Mouse (Mus musculus) heart, postnatal 25 days (tissue): ENCODE measurements around the gene Tigd2. TPM values are rescaled to one million over a fixed set of nuclear protein-coding genes. Genes with fewer than 3 reads are reported as not detected.
A peak's percentile ranks its signal among the peaks of the same experiment; 100 is the strongest.
"Not testable (repeated sequence)": the region's sequence is repeated elsewhere in the genome, so short reads cannot be mapped to it uniquely, and the experiment has no call there.

ENCODE experiments used
- DNase-seq: peaks from one replicate; pipeline ENCODE4 v3.0.0; 2022; ENCODE audit warnings: low spot score
- intact Hi-C: fragments of 180-260 bp; cut with DNase I; formaldehyde crosslinking; loops from one replicate; pipeline ENCODE4 v1.15.1; 2025
- total RNA-seq, 2 experiments: library from RNA; stranded (reverse); gene quantifications; 2 replicates each; pipeline ENCODE4 v1.2.3; 2021

Gene Tigd2
- 10 to 100 TPM; 12.0 to 12.4 TPM for total RNA-seq

GRCm38 (mm10) chr6:59208685-59209298 is at the start of gene Tigd2:
Gene Tigd2, plus strand, starts transcription at chr6:59208870.
- peak; percentile 78 for DNase-seq
- intact Hi-C loops = no loop called here

GRCm38 (mm10) chr6:59161801-59162478 is 46.7 kb upstream of the Tigd2 start:
- intact Hi-C loops = no loop called here
- no peak for DNase-seq

GRCm38 (mm10) chr6:59162887-59163286 is 45.8 kb upstream of the Tigd2 start:
- no peak for DNase-seq
- intact Hi-C loops = no loop called here

GRCm38 (mm10) chr6:59163407-59163806 is 45.3 kb upstream of the Tigd2 start:
- intact Hi-C loops = no loop called here
- DNase-seq = no peak

- intact Hi-C loops = no loop called here
- no peak for DNase-seq
These were observed 39.7 kb upstream of the Tigd2 start for GRCm38 (mm10) chr6:59168939-59169338.

GRCm38 (mm10) chr6:59171230-59171629 is 37.4 kb upstream of the Tigd2 start:
- DNase-seq = no peak
- intact Hi-C loops = no loop called here

- intact Hi-C loops = no loop called here
- no peak for DNase-seq
These were observed 34.7 kb upstream of the Tigd2 start for GRCm38 (mm10) chr6:59173940-59174339.

GRCm38 (mm10) chr6:59178051-59178450 is 30.6 kb upstream of the Tigd2 start:
- no peak for DNase-seq
- intact Hi-C loops = loop anchor here (5.0 kb wide), 1 partner anchor 216 kb away; no protein-coding TSS in a partner anchor

- intact Hi-C loops = loop anchor here (1.0 to 5.0 kb wide), 4 partner anchors 160 to 578 kb away; no protein-coding TSS in a partner anchor
- DNase-seq = no peak
These were observed 28.2 kb upstream of the Tigd2 start for GRCm38 (mm10) chr6:59180376-59180996.

GRCm38 (mm10) chr6:59185010-59185699 is 23.5 kb upstream of the Tigd2 start:
- intact Hi-C loops = no loop called here
- peak; percentile 46 for DNase-seq

- intact Hi-C loops = no loop called here
- no peak for DNase-seq
These were observed 18.7 kb upstream of the Tigd2 start for GRCm38 (mm10) chr6:59190006-59190405.

- DNase-seq, intact Hi-C loops: not testable (repeated sequence)
These were observed 14.2 kb upstream of the Tigd2 start for GRCm38 (mm10) chr6:59194518-59194917.

- intact Hi-C loops = no loop called here
- no peak for DNase-seq
These were observed 12.6 kb upstream of the Tigd2 start for GRCm38 (mm10) chr6:59195849-59196635.

- intact Hi-C loops = no loop called here
- DNase-seq = no peak
These were observed 11.9 kb upstream of the Tigd2 start for GRCm38 (mm10) chr6:59196746-59197145.

GRCm38 (mm10) chr6:59198356-59198755 is 10.3 kb upstream of the Tigd2 start:
- intact Hi-C loops = no loop called here
- DNase-seq = no peak

- intact Hi-C loops = no loop called here
- no peak for DNase-seq
These were observed 9.6 kb upstream of the Tigd2 start for GRCm38 (mm10) chr6:59199021-59199420.

- no peak for DNase-seq
- intact Hi-C loops = no loop called here
These were observed 1.1 kb upstream of the Tigd2 start for GRCm38 (mm10) chr6:59207561-59207960.

GRCm38 (mm10) chr6:59209299-59209707 is 633 bp downstream of the Tigd2 start:
- intact Hi-C loops = no loop called here
- DNase-seq = no peak

- no peak for DNase-seq
- intact Hi-C loops = no loop called here
These were observed 24.5 kb downstream of the Tigd2 start for GRCm38 (mm10) chr6:59233191-59233590.

GRCm38 (mm10) chr6:59233651-59234050 is 25.0 kb downstream of the Tigd2 start:
- no peak for DNase-seq
- intact Hi-C loops = no loop called here
